ENCODE assay signal across 29 mouse cellular contexts in the genomic region with DNA sequence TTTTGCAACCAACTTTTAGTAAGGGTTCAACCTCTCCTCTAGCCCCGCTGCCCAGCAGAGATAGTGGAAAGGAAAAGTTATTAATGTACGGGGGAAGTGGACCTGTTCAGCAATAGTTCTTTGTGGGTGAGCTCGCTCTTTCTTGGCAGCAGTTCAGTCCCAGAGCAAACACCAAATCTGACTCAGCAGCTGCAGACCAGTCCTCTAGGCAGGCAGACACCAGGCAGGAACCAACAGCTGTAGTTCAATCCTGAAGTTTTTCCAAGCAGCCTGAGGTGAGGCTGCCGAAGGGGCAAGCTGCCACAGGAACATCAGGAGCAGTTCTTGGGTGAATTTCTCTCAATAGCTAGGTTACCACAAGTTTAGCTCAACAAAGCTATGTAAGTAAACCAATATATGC.
"Had no signal": no experiment of that assay in that cellular context is flagged by ENCODE, and none has a peak within 500 bp of the region (broad histone marks: within the 10 kb centered on the region; RNA-seq: fewer than 3 reads in every experiment).

No protein-coding gene starts in this region.

- H3K4me3 ChIP-seq: gastrocnemius, adult 2 months; heart, embryonic 10.5 days; heart, embryonic 12.5 days; hindbrain, embryonic 10.5 days; hindbrain, embryonic 12.5 days; intestine, embryonic 15.5 days; kidney, embryonic 15.5 days; limb, embryonic 13.5 days; limb, embryonic 15.5 days; liver, embryonic 13.5 days; liver, embryonic 15.5 days had no signal

- H3K27ac ChIP-seq: gastrocnemius, adult 2 months; heart, embryonic 10.5 days; hindbrain, embryonic 10.5 days; hindbrain, embryonic 12.5 days; hindbrain, embryonic 14.5 days; intestine, embryonic 15.5 days; kidney, embryonic 15.5 days; kidney, postnatal 0 days; limb, embryonic 13.5 days; limb, embryonic 15.5 days; liver, embryonic 13.5 days; liver, embryonic 15.5 days had no signal

- ATAC-seq: hindbrain, embryonic 16.5 days; inflammation-experienced regulatory T-cells, adult 6 months; intestine, embryonic 15.5 days; intestine, postnatal 0 days had no signal

- H3K9me3 ChIP-seq: heart, embryonic 10.5 days; hindbrain, embryonic 10.5 days; hindbrain, embryonic 12.5 days; intestine, embryonic 15.5 days; kidney, embryonic 15.5 days; limb, embryonic 13.5 days; limb, embryonic 15.5 days; liver, embryonic 13.5 days; liver, embryonic 15.5 days had no signal

- H3K27me3 ChIP-seq: heart, embryonic 12.5 days; hindbrain, embryonic 12.5 days; intestine, embryonic 15.5 days; kidney, embryonic 15.5 days; limb, embryonic 13.5 days; limb, embryonic 15.5 days; liver, embryonic 13.5 days; liver, embryonic 15.5 days had no signal

- H3K4me1 ChIP-seq: intestine, embryonic 15.5 days; liver, embryonic 13.5 days; liver, embryonic 15.5 days had no signal

- DNase-seq: gastrocnemius, adult 2 months; gastrocnemius, postnatal 10 days; gastrocnemius, postnatal 36 days; heart, adult 18-20 months; heart, postnatal 14 days; heart, postnatal 4 days; kidney, adult 18-20 months; kidney, adult 8-10 months; kidney, postnatal 14 days; kidney, postnatal 36 days; layer of hippocampus, adult 9-11 months; layer of hippocampus, postnatal 36 days; left cerebral cortex, postnatal 4 days; liver, embryonic 13.5 days had no signal

- H3K9ac ChIP-seq: heart, embryonic 12.5 days; hindbrain, embryonic 12.5 days; hindbrain, embryonic 14.5 days; intestine, embryonic 15.5 days; kidney, embryonic 15.5 days; limb, embryonic 13.5 days; limb, embryonic 15.5 days; liver, embryonic 13.5 days; liver, embryonic 15.5 days had no signal

- H3K4me2 ChIP-seq: heart, embryonic 12.5 days; hindbrain, embryonic 12.5 days; hindbrain, embryonic 14.5 days; intestine, embryonic 15.5 days; kidney, embryonic 15.5 days; limb, embryonic 13.5 days; limb, embryonic 15.5 days; liver, embryonic 11.5 days; liver, embryonic 13.5 days; liver, embryonic 15.5 days had no signal

- H3K36me3 ChIP-seq: heart, embryonic 10.5 days; heart, embryonic 12.5 days; hindbrain, embryonic 10.5 days; hindbrain, embryonic 12.5 days; intestine, embryonic 15.5 days; kidney, embryonic 15.5 days; limb, embryonic 15.5 days; liver, embryonic 13.5 days; liver, embryonic 15.5 days had no signal
